Mouse (Mus musculus) cerebellum, adult 18-20 months (tissue): Measurements from ENCODE around the gene Olfr463.

Experiments used
- DNase-seq, 2 experiments: peaks; one replicate each; pipeline ENCODE4 v3.0.0; 2021

Olfr463 gene

DNA sequence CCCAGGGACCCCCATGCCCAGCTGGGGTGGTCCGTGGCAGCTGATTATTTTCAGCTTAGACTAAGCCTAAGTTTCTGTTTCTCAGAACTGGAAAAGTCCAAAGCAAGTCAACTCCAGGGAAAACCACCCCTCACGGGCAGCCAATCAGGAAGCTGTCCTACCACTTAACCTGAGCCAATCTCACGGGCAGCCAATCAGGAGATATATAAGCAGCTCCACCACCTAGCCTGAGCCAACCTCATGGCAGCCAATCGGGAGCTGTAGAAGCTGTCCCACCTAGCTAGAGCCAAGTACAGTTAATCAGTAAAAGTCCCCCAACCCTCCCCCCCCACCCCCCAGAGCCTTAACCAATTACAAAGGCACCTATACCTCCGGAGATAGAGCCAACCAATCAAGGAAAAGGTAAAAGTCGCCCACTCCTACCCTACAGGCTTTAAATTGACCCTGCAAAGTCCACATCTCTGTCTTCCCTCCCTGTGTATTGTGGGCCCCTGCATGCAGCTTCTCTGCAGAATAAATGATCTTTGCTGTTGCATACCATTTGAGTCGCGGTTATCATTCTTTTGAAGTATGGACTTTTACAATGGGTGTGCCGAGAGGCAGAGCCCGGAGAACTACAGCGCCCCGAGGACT is 50.1 kb downstream of the Olfr463 start:
- DNase-seq, result no peak
